Mouse (Mus musculus) embryo, embryonic 9.5 days (tissue): Measurements from ENCODE around the gene Ap1b1.
A peak's percentile ranks its signal among the peaks of the same experiment; 100 is the strongest.

Experiments
- DNase-seq: peaks from one replicate; pipeline ENCODE4 v3.0.0-alpha.2; 2017; ENCODE audit errors: extremely low spot score

Ap1b1 gene

GRCm38 (mm10) chr11:4986695-4987486 lies at the start of gene Ap1b1:
Gene Ap1b1 (plus strand): TSS chr11:4986824.
- DNase-seq = peak; percentile 97

- no peak for DNase-seq
Measured at GRCm38 (mm10) chr11:4946530-4946929, 40.1 kb upstream of the Ap1b1 start.

- peak; percentile 51 for DNase-seq
Measured at GRCm38 (mm10) chr11:4946947-4947812, 39.4 kb upstream of the Ap1b1 start.

- no peak for DNase-seq
Measured at GRCm38 (mm10) chr11:4947813-4948174, 38.8 kb upstream of the Ap1b1 start, which contains the start of gene Nefh. Gene Nefh (minus strand): TSS chr11:4948064.

- DNase-seq = no peak
Measured at GRCm38 (mm10) chr11:4948792-4949191, 37.8 kb upstream of the Ap1b1 start.

GRCm38 (mm10) chr11:4949256-4950044 lies 37.2 kb upstream of the Ap1b1 start:
- DNase-seq = peak; percentile 82

GRCm38 (mm10) chr11:4953401-4953800 lies 33.2 kb upstream of the Ap1b1 start:
- DNase-seq = no peak

- DNase-seq = no peak
Measured at GRCm38 (mm10) chr11:4953918-4954317, 32.7 kb upstream of the Ap1b1 start.

GRCm38 (mm10) chr11:4963099-4963808 lies 23.4 kb upstream of the Ap1b1 start:
- DNase-seq = no peak

- no peak for DNase-seq
Measured at GRCm38 (mm10) chr11:4966325-4966724, 20.3 kb upstream of the Ap1b1 start.

GRCm38 (mm10) chr11:4966888-4967287 lies 19.7 kb upstream of the Ap1b1 start:
- no peak for DNase-seq

- DNase-seq = no peak
Measured at GRCm38 (mm10) chr11:4967549-4967948, 19.1 kb upstream of the Ap1b1 start.

GRCm38 (mm10) chr11:4968376-4968775 lies 18.2 kb upstream of the Ap1b1 start:
- DNase-seq = no peak

GRCm38 (mm10) chr11:4972967-4973870 lies 13.4 kb upstream of the Ap1b1 start:
- DNase-seq = peak; percentile 60

GRCm38 (mm10) chr11:4973871-4974256 lies 12.8 kb upstream of the Ap1b1 start:
- DNase-seq = no peak

GRCm38 (mm10) chr11:4974376-4975122 lies 12.1 kb upstream of the Ap1b1 start:
- no peak for DNase-seq

- DNase-seq = peak; percentile 56
Measured at GRCm38 (mm10) chr11:4975623-4976022, 11.0 kb upstream of the Ap1b1 start.

GRCm38 (mm10) chr11:4983010-4983409 lies 3.6 kb upstream of the Ap1b1 start:
- no peak for DNase-seq

GRCm38 (mm10) chr11:4983538-4983937 lies 3.1 kb upstream of the Ap1b1 start:
- DNase-seq = no peak

GRCm38 (mm10) chr11:4984249-4984648 lies 2.4 kb upstream of the Ap1b1 start:
- peak; percentile 24 for DNase-seq
